Mouse (Mus musculus) adrenal gland, adult 18-20 months (tissue): ENCODE results near the gene Plscr2. TPM values are rescaled to one million over a fixed set of nuclear protein-coding genes. Genes with fewer than 3 reads are reported as not detected.

ENCODE experiments used
- DNase-seq, 2 experiments: peaks; one replicate each; pipeline ENCODE4 v3.0.0; 2021 to 2022; ENCODE audit warnings: low spot score in 2 of 2
- microRNA-seq, 2 experiments: library from miRNA; unstranded; fragments of <30 nt; microRNA quantifications; one replicate each; pipeline ENCODE4 v1.2.0; 2021; ENCODE audit warnings: borderline number of aligned reads in 2 of 2
- total RNA-seq, 2 experiments: library from RNA; stranded (reverse); gene quantifications; 1 replicate in 1 of 2; 2 replicates in 1 of 2; pipeline ENCODE4 v1.2.3; 2021

The Plscr2 gene
- total RNA-seq, 2 experiments from 2014 or later: 15.5 to 18.1 TPM

GRCm38 (mm10) chr9:92337063-92337462, 61.7 kb downstream of the Plscr2 start:
- DNase-seq: no peak

- DNase-seq: no peak
Observed at GRCm38 (mm10) chr9:92337661-92338060, 62.3 kb downstream of the Plscr2 start.

- no peak for DNase-seq
Observed at GRCm38 (mm10) chr9:92338954-92339353, 63.6 kb downstream of the Plscr2 start.

Small RNA genes lying within 50 kb of the gene (microRNA-seq; reads per million reads assigned to microRNA genes)
- 0 reads per million in 2 experiments for gene Mir6386

Other genes with a start within 250 kb of the Plscr2 start
- gene Plscr5, start 82.7 kb upstream of the Plscr2 start, total RNA-seq: not detected
- gene Plscr1, start 25.9 kb upstream of the Plscr2 start, total RNA-seq: 10 to 100 TPM in 1 of 2 experiments, 1 to 10 TPM in 1; 7.2 to 11.5 TPM
- gene 1700057G04Rik, start 33.8 kb downstream of the Plscr2 start, total RNA-seq: not detected
- gene Plscr4, start 181.8 kb downstream of the Plscr2 start, total RNA-seq: 10 to 100 TPM; 12.2 to 13.3 TPM